Mouse (Mus musculus) heart, embryonic 15.5 days (tissue): ENCODE measurements around the gene Ccdc157. TPM values are rescaled to one million over a fixed set of nuclear protein-coding genes. Genes with fewer than 3 reads are reported as not detected.

Source experiments
- ATAC-seq: fragments of 200-750 bp; cut with Nextera tagmentation; replicated peaks from 2 replicates; pipeline ENCODE4 v1.8.0; 2017; ENCODE audit warnings: low read depth, moderate TSS enrichment; ENCODE audit not compliant: insufficient number of reproducible peaks, insufficient read depth, low FRiP score
- H3K27ac ChIP-seq: fragments of 300-500 bp; sonication (generic); 2 replicates; pipeline ENCODE4 v1.5.1; 2015; ENCODE audit warnings: mild to moderate bottlenecking, inconsistent platforms
- H3K27me3 ChIP-seq: fragments of 300-500 bp; sonication (generic); 2 replicates; pipeline ENCODE4 v1.6.1; 2015; ENCODE audit warnings: inconsistent platforms
- H3K36me3 ChIP-seq: fragments of 300-500 bp; sonication (generic); 2 replicates; pipeline ENCODE4 v1.6.1; 2015; ENCODE audit warnings: mild to moderate bottlenecking, inconsistent platforms
- H3K4me1 ChIP-seq: fragments of 300-500 bp; sonication (generic); replicated peaks from 2 replicates; pipeline ENCODE4 v1.6.1; 2015; ENCODE audit warnings: inconsistent platforms
- H3K4me2 ChIP-seq: fragments of 300-500 bp; sonication (generic); 2 replicates; pipeline ENCODE4 v1.6.1; 2015; ENCODE audit warnings: inconsistent platforms, mild to moderate bottlenecking, moderate library complexity
- H3K4me3 ChIP-seq: fragments of 300-500 bp; sonication (generic); 2 replicates; pipeline ENCODE4 v1.5.1; 2015; ENCODE audit warnings: mild to moderate bottlenecking, inconsistent platforms
- H3K9ac ChIP-seq: fragments of 300-500 bp; sonication (generic); 2 replicates; pipeline ENCODE4 v1.6.1; 2015; ENCODE audit warnings: mild to moderate bottlenecking, inconsistent platforms
- H3K9me3 ChIP-seq: fragments of 300-500 bp; sonication (generic); replicated peaks from 2 replicates; pipeline ENCODE4 v1.6.1; 2016; ENCODE audit warnings: inconsistent platforms
- WGBS: fragments of 180-500 bp; shearing (Covaris S2); methylation state at CpG from one replicate; pipeline ENCODE4 v1.1.7; 2015; ENCODE audit warnings: mixed read lengths; 5-methylcytosine and 5-hydroxymethylcytosine counted together
- microRNA-seq: library from miRNA; unstranded; fragments of <30 nt; microRNA quantifications from one replicate; pipeline ENCODE4, GENCODE M21; 2016
- polyA plus RNA-seq: library from polyadenylated mRNA; unstranded; fragments of >200 nt; fragmentation: Nextera tagmentation; extraction: Ambion mirVana; gene quantifications from 2 replicates; pipeline ENCODE4 v1.2.1, GENCODE M21; 2015

Ccdc157 gene
- polyA plus RNA-seq, 1 experiment from 2014 or later, result 4.4 TPM

GRCm38 (mm10) chr11:4098816-4099215, 61.3 kb downstream of the Ccdc157 start:
- Histone ChIP-seq H3K4me3 (no peak overlapping the region), H3K4me2 (no peak overlapping the region), H3K9me3 (no peaks in the 10 kb centered on the region), H3K4me1 (peaks cover 27% of the 10 kb centered on the region), H3K27ac (no peak overlapping the region), H3K9ac (no peak overlapping the region), H3K27me3 (no peaks in the 10 kb centered on the region), H3K36me3 (no peaks in the 10 kb centered on the region)
- no peak for ATAC-seq
- WGBS, result 67% methylated on average over 7 of the region's 7 CpGs

- H3K9me3 ChIP-seq, result no peaks in the 10 kb centered on the region
- no peak overlapping the region for H3K4me3 ChIP-seq
- H3K9ac ChIP-seq, result no peak overlapping the region
- H3K36me3 ChIP-seq, result no peaks in the 10 kb centered on the region
- H3K4me1 ChIP-seq, result peaks cover 30% of the 10 kb centered on the region
- 65% methylated on average over 8 of the region's 8 CpGs for WGBS
- no peaks in the 10 kb centered on the region for H3K27me3 ChIP-seq
- no peak overlapping the region for H3K4me2 ChIP-seq
- no peak overlapping the region for H3K27ac ChIP-seq
- no peak for ATAC-seq
Measured at GRCm38 (mm10) chr11:4098120-4098519, 62.0 kb downstream of the Ccdc157 start.

- Histone ChIP-seq H3K27me3 (no peaks in the 10 kb centered on the region), H3K27ac (peak overlapping the region; percentile 92), H3K4me2 (peak overlapping the region; percentile 83), H3K9ac (peak overlapping the region; percentile 75), H3K4me1 (peaks cover 30% of the 10 kb centered on the region), H3K36me3 (peaks cover 5% of the 10 kb centered on the region), H3K4me3 (peak overlapping the region; percentile 68), H3K9me3 (no peaks in the 10 kb centered on the region)
- ATAC-seq, result no peak
- WGBS, result 34% methylated on average over 10 of the region's 10 CpGs
Measured at GRCm38 (mm10) chr11:4097091-4097621, 62.9 kb downstream of the Ccdc157 start.

- H3K4me2 ChIP-seq, result peak overlapping the region; percentile 83
- H3K4me3 ChIP-seq, result peak overlapping the region; percentile 68
- H3K27me3 ChIP-seq, result no peaks in the 10 kb centered on the region
- H3K27ac ChIP-seq, result peak overlapping the region; percentile 92
- H3K36me3 ChIP-seq, result peaks cover 12% of the 10 kb centered on the region
- H3K9ac ChIP-seq, result peak overlapping the region; percentile 75
- peaks cover 30% of the 10 kb centered on the region for H3K4me1 ChIP-seq
- H3K9me3 ChIP-seq, result no peaks in the 10 kb centered on the region
- 3% methylated on average over 45 of the region's 45 CpGs for WGBS
- peak; percentile 94 for ATAC-seq
Measured at GRCm38 (mm10) chr11:4096054-4096984, 63.8 kb downstream of the Ccdc157 start.

- Histone ChIP-seq H3K4me1 (peaks cover 30% of the 10 kb centered on the region), H3K27ac (peak within 1 kb of the TSS; percentile 92), H3K27me3 (no peaks in the 10 kb centered on the region), H3K9me3 (no peaks in the 10 kb centered on the region), H3K4me3 (peak within 1 kb of the TSS; percentile 68), H3K9ac (peak within 1 kb of the TSS; percentile 59), H3K4me2 (peak within 1 kb of the TSS; percentile 83), H3K36me3 (peaks cover 20% of the 10 kb centered on the region)
- WGBS, result 6% methylated on average over 34 of the region's 34 CpGs
- ATAC-seq, result 0 out of 2 replicates have a peak, but pooled peaks have one; percentile 34
Measured at GRCm38 (mm10) chr11:4095171-4096053, 64.7 kb downstream of the Ccdc157 start, which contains the start of gene Mtfp1. Mtfp1 (minus strand) TSS chr11:4095445.

GRCm38 (mm10) chr11:4094378-4095170, 65.5 kb downstream of the Ccdc157 start:
- H3K4me1 ChIP-seq, result peaks cover 30% of the 10 kb centered on the region
- no peak for ATAC-seq

GRCm38 (mm10) chr11:4093459-4094377, 66.4 kb downstream of the Ccdc157 start:
- Histone ChIP-seq H3K27me3 (no peaks in the 10 kb centered on the region), H3K4me3 (peak overlapping the region; percentile 68), H3K27ac (no peak overlapping the region), H3K4me2 (peak overlapping the region; percentile 83), H3K9me3 (no peaks in the 10 kb centered on the region), H3K36me3 (peaks cover 20% of the 10 kb centered on the region), H3K4me1 (peaks cover 30% of the 10 kb centered on the region), H3K9ac (no peak overlapping the region)
- no peak for ATAC-seq
- 73% methylated on average over 18 of the region's 18 CpGs for WGBS

More at GRCm38 (mm10) chr11:4094378-4095170, 65.5 kb downstream of the Ccdc157 start:
- no peaks in the 10 kb centered on the region for H3K27me3 ChIP-seq
- H3K9me3 ChIP-seq, result no peaks in the 10 kb centered on the region
- peaks cover 20% of the 10 kb centered on the region for H3K36me3 ChIP-seq
- peak overlapping the region; percentile 68 for H3K4me3 ChIP-seq
- H3K4me2 ChIP-seq, result peak overlapping the region; percentile 83
- peak overlapping the region; percentile 59 for H3K9ac ChIP-seq
- WGBS, result 8% methylated on average over 24 of the region's 24 CpGs
- peak overlapping the region; percentile 92 for H3K27ac ChIP-seq

Small RNA genes within 50 kb of the gene (microRNA-seq; reads per million reads assigned to microRNA genes)
- gene Mir3060, result 4.2 reads per million, percentile 15 among the genes with 10 or more reads in this experiment

Other genes with a start within 250 kb of the Ccdc157 start
- 3.6 and 4.4 TPM in 2 replicates for gene Slc35e4, start 245.6 kb downstream of the Ccdc157 start, polyA plus RNA-seq
- 64.0 and 73.4 TPM in 2 replicates for gene Tcn2, start 228.1 kb downstream of the Ccdc157 start, polyA plus RNA-seq
- 43.5 and 49.8 TPM in 2 replicates for gene Pes1, start 196.3 kb downstream of the Ccdc157 start, polyA plus RNA-seq
- gene 4930556J24Rik, start 183.5 kb downstream of the Ccdc157 start, polyA plus RNA-seq, result not detected in 2 replicates
- gene Gal3st1, start 176.7 kb downstream of the Ccdc157 start, polyA plus RNA-seq, result 0.44 and 1.9 TPM in 2 replicates
- gene Sec14l4, start 128.8 kb downstream of the Ccdc157 start, polyA plus RNA-seq, result 0.50 and 0.79 TPM in 2 replicates
- gene Sec14l3, start 95.5 kb downstream of the Ccdc157 start, polyA plus RNA-seq, result 0.72 and 0.93 TPM in 2 replicates
- 32.1 and 32.8 TPM in 2 replicates for gene Mtfp1, start 64.8 kb downstream of the Ccdc157 start, polyA plus RNA-seq
- gene Sec14l2, start 36.9 kb downstream of the Ccdc157 start, polyA plus RNA-seq, result 0.78 and 1.5 TPM in 2 replicates
- 16.1 and 21.1 TPM in 2 replicates for gene Rnf215, start 25.1 kb downstream of the Ccdc157 start, polyA plus RNA-seq
- gene Sf3a1, start 57 bp upstream of the Ccdc157 start, polyA plus RNA-seq, result 27.0 and 32.8 TPM in 2 replicates
- 13.9 and 21.6 TPM in 2 replicates for gene Tbc1d10a, start 26.5 kb upstream of the Ccdc157 start, polyA plus RNA-seq
- gene Castor1, start 57.9 kb upstream of the Ccdc157 start, polyA plus RNA-seq, result 6.7 and 13.3 TPM in 2 replicates
- gene Osm, start 76.1 kb upstream of the Ccdc157 start, polyA plus RNA-seq, result 0.09 and 0.33 TPM in 2 replicates
- gene Lif, start 97.3 kb upstream of the Ccdc157 start, polyA plus RNA-seq, result 0.23 and 0.55 TPM in 2 replicates